Mouse (Mus musculus): ENCODE results near the gene Ccdc87. TPM values are rescaled to one million over a fixed set of nuclear protein-coding genes. Genes with fewer than 3 reads are reported as not detected.

Ccdc87 gene
- total and polyA plus RNA-seq, 3 experiments: not detected

DNA sequence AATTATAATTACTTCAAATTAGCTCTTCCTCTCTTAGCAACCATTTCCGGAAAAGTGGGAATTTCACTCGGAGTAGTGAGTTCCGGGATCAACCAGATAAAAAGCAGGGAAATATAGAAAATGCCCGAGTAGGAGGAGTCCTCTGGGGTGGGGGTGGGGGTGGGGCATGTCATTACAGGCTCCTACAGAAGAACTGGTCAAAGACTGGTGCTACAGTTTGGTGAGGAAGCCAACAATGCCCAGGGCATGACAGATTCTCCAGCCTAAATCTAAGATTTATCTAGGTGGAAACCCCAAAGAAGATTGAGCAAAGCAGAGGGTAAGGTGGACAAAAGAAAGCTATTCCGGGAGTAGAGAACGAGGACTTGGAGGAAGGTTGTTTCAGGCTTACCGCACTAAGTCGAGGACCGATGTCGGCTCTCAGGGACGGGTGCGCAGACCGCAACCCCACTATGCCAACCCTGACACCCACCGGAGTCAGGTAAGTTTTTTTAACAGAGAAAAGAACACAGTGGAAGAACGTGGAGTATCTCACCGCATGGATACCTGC, 45.8 kb upstream of the Ccdc87 start:
- peaks cover 22 to 53% of the 10 kb centered on the region in 2 experiments for H3K36me3 ChIP-seq (replicated peaks in 1 of 2; ENCODE audit: control insufficient read depth in 1 of 2, insufficient read depth in 1 of 2, low read length in 1 of 2)
- in situ Hi-C loops (cut with MboI; ENCODE audit: low pct_ligation_motif_present, low pct_unique_long_range_greater_than_20kb, low sequenced_read_pairs): no loop called here
- peak; percentile 11; the same call in 1 of the 2 replicates for TF ChIP-seq MXI1 (IDR thresholded peaks at IDR 0.05; ENCODE audit: low read depth, low read length)
- peak; percentile 78 for TF ChIP-seq SIN3A (IDR thresholded peaks at IDR 0.05; ENCODE audit: low read length)
- 0 out of 2 replicates have a peak, but pooled peaks have one; percentile 34 for TF ChIP-seq MEF2A (IDR thresholded peaks at IDR 0.05; ENCODE audit: borderline replicate concordance, low read depth, low read length)
- TF ChIP-seq E2F4 (IDR thresholded peaks at IDR 0.05; ENCODE audit: insufficient replicate concordance, low read depth, low read length): no peak
- no peak for TF ChIP-seq KAT2A (IDR thresholded peaks at IDR 0.05; ENCODE audit: insufficient replicate concordance, low read length)
- H3K27me3 ChIP-seq (replicated peaks): no peaks in the 10 kb centered on the region
- H3K9me3 ChIP-seq (replicated peaks; ENCODE audit: low read length): no peaks in the 10 kb centered on the region
- H3K4me1 ChIP-seq (ENCODE audit: control insufficient read depth in 1 of 2, insufficient read depth in 2 of 2): peaks cover 9 to 51% of the 10 kb centered on the region in 2 experiments; a peak in 3 of 4 replicates
- H3K4me3 ChIP-seq (replicated peaks in 1 of 3; ENCODE audit: low read depth in 2 of 3, low read length in 2 of 3, poor library complexity in 1 of 3): peak overlapping the region; percentile 73 to 87 (median 74)
- H3K79me2 ChIP-seq (replicated peaks; ENCODE audit: control insufficient read depth, extremely low read depth, insufficient read depth, poor library complexity, severe bottlenecking): peaks cover 87% of the 10 kb centered on the region
- peak overlapping the region; percentile 60 for H3K9ac ChIP-seq (ENCODE audit: insufficient read depth, low read depth)
- DNase-seq (ENCODE audit: extremely low read depth): peak; percentile 49
- peak overlapping the region; percentile 33; the same call in 1 of the 2 replicates for H3K27ac ChIP-seq (ENCODE audit: insufficient read depth, low read depth)
- H3K4me2 ChIP-seq (ENCODE audit: insufficient read depth, low read depth, poor library complexity, severe bottlenecking): peak overlapping the region; percentile 74
- dilution Hi-C loops (cut with MboI; ENCODE audit: extremely low pct_ligation_motif_present, extremely low pct_unique_long_range_greater_than_20kb, low sequenced_read_pairs): no loop called here

DNA sequence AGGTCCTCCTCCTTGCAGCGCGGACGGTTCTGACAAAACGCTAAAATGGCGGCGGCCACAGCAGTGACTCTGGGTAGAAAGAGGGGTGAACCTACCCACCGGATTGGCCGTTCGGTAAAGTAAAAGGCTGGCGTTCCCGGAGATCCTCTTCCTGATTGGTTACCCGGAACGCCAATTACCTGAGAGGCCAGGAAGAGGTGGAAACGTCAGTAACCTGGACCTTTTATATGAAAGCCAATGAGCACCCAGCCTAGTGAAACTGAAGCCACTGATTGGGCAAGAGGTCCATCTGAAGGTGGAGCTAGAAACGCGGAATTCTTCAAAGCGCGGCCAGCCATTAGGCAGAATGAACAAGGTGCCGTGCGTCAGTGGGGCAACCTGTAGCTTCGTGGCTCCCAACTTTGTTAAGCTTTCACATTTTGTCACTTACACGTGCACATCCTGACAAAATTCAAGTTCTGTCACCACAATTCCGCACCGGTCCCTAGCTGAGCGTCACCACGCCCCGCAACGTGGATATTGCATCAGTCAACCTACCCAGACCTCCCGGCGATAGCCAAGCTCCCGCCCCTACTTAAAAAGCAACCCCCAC, 45.2 kb upstream of the Ccdc87 start, which contains the start of gene Rbm4:
TSS of gene Rbm4 (minus strand) at position 71 of the 592 bp plus-strand sequence.
- peak within 1 kb of the TSS; percentile 95 for H3K4me2 ChIP-seq (ENCODE audit: insufficient read depth, low read depth, poor library complexity, severe bottlenecking)
- H3K4me1 ChIP-seq (ENCODE audit: control insufficient read depth in 1 of 2, insufficient read depth in 2 of 2): peaks cover 8 to 45% of the 10 kb centered on the region in 2 experiments; a peak in 3 of 4 replicates
- peak within 1 kb of the TSS; percentile 97 for H3K9ac ChIP-seq (ENCODE audit: insufficient read depth, low read depth)
- peaks cover 20 to 53% of the 10 kb centered on the region in 2 experiments for H3K36me3 ChIP-seq (replicated peaks in 1 of 2; ENCODE audit: control insufficient read depth in 1 of 2, insufficient read depth in 1 of 2, low read length in 1 of 2)
- dilution Hi-C loops (cut with MboI; ENCODE audit: extremely low pct_ligation_motif_present, extremely low pct_unique_long_range_greater_than_20kb, low sequenced_read_pairs): no loop called here
- peak within 1 kb of the TSS; percentile 73 to 87 (median 84) for H3K4me3 ChIP-seq (replicated peaks in 1 of 3; ENCODE audit: low read depth in 2 of 3, low read length in 2 of 3, poor library complexity in 1 of 3)
- peak; percentile 100 for DNase-seq (ENCODE audit: extremely low read depth)
- H3K9me3 ChIP-seq (replicated peaks; ENCODE audit: low read length): no peaks in the 10 kb centered on the region
- in situ Hi-C loops (cut with MboI; ENCODE audit: low pct_ligation_motif_present, low pct_unique_long_range_greater_than_20kb, low sequenced_read_pairs): no loop called here
- H3K27me3 ChIP-seq (replicated peaks): no peaks in the 10 kb centered on the region
- peak within 1 kb of the TSS; percentile 92; the same call in 1 of the 2 replicates for H3K27ac ChIP-seq (ENCODE audit: insufficient read depth, low read depth)
- H3K79me2 ChIP-seq (replicated peaks; ENCODE audit: control insufficient read depth, extremely low read depth, insufficient read depth, poor library complexity, severe bottlenecking): peaks cover 87% of the 10 kb centered on the region
- TF ChIP-seq NRF1 (IDR thresholded peaks at IDR 0.05; ENCODE audit: low read depth, low read length) (peak; percentile 48; the same call in 1 of the 2 replicates), ZKSCAN1 (IDR thresholded peaks at IDR 0.05; ENCODE audit: borderline replicate concordance, low read depth, low read length) (no peak), CTCF (conservative IDR thresholded peaks at IDR 0.05 in 1 of 2, IDR thresholded peaks at IDR 0.05 in 1 of 2; ENCODE audit: low read depth in 2 of 2, low read length in 2 of 2) (no peak), POLR2AphosphoS2 (IDR thresholded peaks at IDR 0.05; ENCODE audit: low read depth, low read length) (peak; percentile 91), MXI1 (IDR thresholded peaks at IDR 0.05; ENCODE audit: low read depth, low read length) (peak; percentile 23), MYC (IDR thresholded peaks at IDR 0.05; ENCODE audit: low read depth, low read length) (peak; percentile 99), EP300 (IDR thresholded peaks at IDR 0.05; ENCODE audit: low read length) (no peak), E2F4 (IDR thresholded peaks at IDR 0.05; ENCODE audit: insufficient replicate concordance, low read depth, low read length) (no peak), ZC3H11A (IDR thresholded peaks at IDR 0.05; ENCODE audit: low read depth, low read length) (no peak), JUND (conservative IDR thresholded peaks at IDR 0.05; ENCODE audit: low read depth, low read length) (no peak), UBTF (IDR thresholded peaks at IDR 0.05; ENCODE audit: low read depth, low read length) (no peak), ETS1 (conservative IDR thresholded peaks at IDR 0.05; ENCODE audit: low read depth, low read length) (no peak), MAZ (IDR thresholded peaks at IDR 0.05; ENCODE audit: low read depth, low read length) (0 out of 2 replicates have a peak, but pooled peaks have one; percentile 41), MAFK (IDR thresholded peaks at IDR 0.05; ENCODE audit: insufficient replicate concordance, low read length) (no peak), CHD2 (IDR thresholded peaks at IDR 0.05; ENCODE audit: low read length) (peak; percentile 93), GABPA (IDR thresholded peaks at IDR 0.05; ENCODE audit: insufficient replicate concordance, low read depth, low read length) (no peak), SIN3A (IDR thresholded peaks at IDR 0.05; ENCODE audit: low read length) (peak; percentile 58; the same call in 1 of the 2 replicates), ZNF384 (IDR thresholded peaks at IDR 0.05; ENCODE audit: low read depth, low read length) (no peak), IRF4 (IDR thresholded peaks at IDR 0.05; ENCODE audit: low read depth, low read length) (no peak), HCFC1 (IDR thresholded peaks at IDR 0.05; ENCODE audit: low read depth, low read length) (peak; percentile 77), TBP (conservative IDR thresholded peaks at IDR 0.05; ENCODE audit: low read depth, low read length) (peak; percentile 94), RCOR1 (conservative IDR thresholded peaks at IDR 0.05; ENCODE audit: low read depth, low read length) (no peak), MEF2A (IDR thresholded peaks at IDR 0.05; ENCODE audit: borderline replicate concordance, low read depth, low read length) (0 out of 2 replicates have a peak, but pooled peaks have one; percentile 3), RAD21 (IDR thresholded peaks at IDR 0.05; ENCODE audit: low read depth, low read length) (no peak), SMC3 (IDR thresholded peaks at IDR 0.05; ENCODE audit: low read depth, low read length) (no peak), BHLHE40 (IDR thresholded peaks at IDR 0.05; ENCODE audit: low read depth, low read length) (peak; percentile 34; the same call in 1 of the 2 replicates), NELFE (IDR thresholded peaks at IDR 0.05; ENCODE audit: low read depth, low read length) (peak; percentile 80), ELF1 (IDR thresholded peaks at IDR 0.05; ENCODE audit: low read depth, low read length) (peak; percentile 90)

All from CH12.LX (cell line).